Mouse (Mus musculus) intestine, embryonic 16.5 days (tissue): Measurements from ENCODE around the gene Tctex1d2. TPM values are rescaled to one million over a fixed set of nuclear protein-coding genes. Genes with fewer than 3 reads are reported as not detected.

Experiments
- ATAC-seq: fragments of 200-750 bp; cut with Nextera tagmentation; 2 replicates; pipeline ENCODE4 v1.8.0; 2017; ENCODE audit warnings: moderate TSS enrichment, moderate library complexity
- H3K27ac ChIP-seq: fragments of 300-500 bp; sonication (generic); 2 replicates; pipeline ENCODE4 v1.5.1; 2014; ENCODE audit warnings: mild to moderate bottlenecking, low read length
- H3K27me3 ChIP-seq: fragments of 300-500 bp; sonication (generic); replicated peaks from 2 replicates; pipeline ENCODE4 v1.6.1; 2014; ENCODE audit warnings: low read length, control low read depth, mixed read lengths; ENCODE audit not compliant: control insufficient read depth, insufficient read depth
- H3K36me3 ChIP-seq: fragments of 300-500 bp; sonication (generic); 2 replicates; pipeline ENCODE4 v1.6.1; 2014; ENCODE audit warnings: low read length, control low read depth; ENCODE audit not compliant: control insufficient read depth, insufficient read depth
- H3K4me1 ChIP-seq: fragments of 300-500 bp; sonication (generic); 2 replicates; pipeline ENCODE4 v1.6.1; 2014; ENCODE audit warnings: low read length, control low read depth, mixed read lengths; ENCODE audit not compliant: control insufficient read depth, insufficient read depth
- H3K4me2 ChIP-seq: fragments of 300-500 bp; sonication (generic); 2 replicates; pipeline ENCODE4 v1.6.1; 2014; ENCODE audit warnings: low read depth, low read length, control low read depth
- H3K4me3 ChIP-seq: fragments of 300-500 bp; sonication (generic); 2 replicates; pipeline ENCODE4 v1.5.1; 2014; ENCODE audit warnings: mild to moderate bottlenecking, low read length
- H3K9ac ChIP-seq: fragments of 300-500 bp; sonication (generic); 2 replicates; pipeline ENCODE4 v1.6.1; 2014; ENCODE audit warnings: low read depth, low read length
- H3K9me3 ChIP-seq: fragments of 300-500 bp; sonication (generic); 2 replicates; pipeline ENCODE4 v1.6.1; 2016; ENCODE audit warnings: low read length, control low read depth; ENCODE audit not compliant: control insufficient read depth
- WGBS: fragments of 180-500 bp; shearing (Covaris S2); extraction: QIAGEN DNeasy Blood & Tissue Kit; methylation state at CpG from one replicate; pipeline ENCODE4 v1.1.7; 2014; 5-methylcytosine and 5-hydroxymethylcytosine counted together
- polyA plus RNA-seq: library from polyadenylated mRNA; unstranded; fragments of >200 nt; fragmentation: Nextera tagmentation; extraction: Ambion mirVana; gene quantifications from 2 replicates; pipeline ENCODE4 v1.2.1, GENCODE M21; 2015

The Tctex1d2 gene
- polyA plus RNA-seq, 1 experiment from 2014 or later = 32.5 TPM

DNA sequence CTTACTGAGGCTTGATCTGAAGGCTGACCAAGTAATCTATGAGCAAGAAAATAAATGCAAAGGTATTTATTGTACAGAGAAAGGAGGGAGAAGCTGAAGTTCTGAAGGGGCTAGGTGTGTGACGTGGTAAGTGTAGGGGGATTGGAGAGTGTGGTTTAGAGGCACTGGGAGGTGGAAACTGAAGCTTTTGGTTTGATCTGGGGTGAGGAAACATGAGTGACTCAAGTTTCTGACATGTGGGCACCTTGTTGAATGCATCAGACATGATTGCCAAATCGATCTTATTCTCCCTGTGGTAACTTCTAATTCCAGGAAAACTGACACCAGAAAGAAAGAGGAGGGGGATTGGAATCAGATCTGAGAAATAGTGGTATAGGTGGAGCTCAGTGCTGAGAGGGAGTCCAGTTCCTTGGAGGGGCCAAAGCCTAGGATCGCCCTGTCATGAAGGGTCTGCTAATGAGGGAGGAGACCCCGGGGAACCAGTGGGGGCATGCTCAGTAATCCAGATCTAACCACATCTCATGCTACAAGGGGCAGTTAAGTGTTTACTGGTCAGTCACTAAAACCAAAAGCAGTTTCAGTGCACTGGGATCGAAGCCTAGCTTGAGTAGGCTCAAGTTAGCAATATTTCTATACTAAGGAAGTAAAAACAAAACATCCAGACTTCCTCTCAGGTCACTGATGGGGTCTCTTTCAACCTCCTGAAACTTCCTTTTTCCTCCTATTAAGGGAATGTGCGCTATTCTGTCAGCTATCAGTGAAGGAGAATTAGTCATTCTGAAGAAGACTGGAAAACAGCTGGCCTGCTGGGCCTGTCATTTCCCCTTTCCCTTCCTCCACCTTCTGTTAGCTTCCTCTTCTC is 23.6 kb upstream of the Tctex1d2 start:
- 69% methylated on average over 6 of the region's 6 CpGs for WGBS
- no peak overlapping the region for H3K9ac ChIP-seq
- no peak overlapping the region for H3K4me2 ChIP-seq
- no peaks in the 10 kb centered on the region for H3K4me1 ChIP-seq
- H3K9me3 ChIP-seq = no peaks in the 10 kb centered on the region
- H3K27ac ChIP-seq = peak overlapping the region; percentile 33; the same call in 1 of the 2 replicates
- no peaks in the 10 kb centered on the region for H3K27me3 ChIP-seq
- H3K36me3 ChIP-seq = 0 out of 2 replicates have a peak, but pooled peaks cover 5% of the 10 kb centered on the region
- H3K4me3 ChIP-seq = no peak overlapping the region
- ATAC-seq = no peak

DNA sequence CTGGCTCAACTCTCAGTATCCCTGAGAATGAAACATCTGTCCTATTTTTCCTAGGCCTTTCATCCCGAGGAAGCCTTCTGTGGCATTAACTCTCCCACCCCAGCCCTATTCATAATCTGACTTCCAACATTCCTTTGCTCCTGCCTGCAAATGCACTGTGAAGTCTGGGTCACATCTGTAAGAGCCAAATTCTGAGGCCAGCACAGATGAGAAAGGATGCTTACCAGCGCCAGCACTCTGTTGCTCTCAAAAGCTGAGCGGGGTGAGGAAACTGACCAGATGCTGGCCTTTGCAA is 23.0 kb upstream of the Tctex1d2 start:
- 49% methylated on average over 3 of the region's 3 CpGs for WGBS
- no peak for ATAC-seq
- H3K9ac ChIP-seq = no peak overlapping the region
- H3K4me2 ChIP-seq = no peak overlapping the region
- no peaks in the 10 kb centered on the region for H3K4me1 ChIP-seq
- no peaks in the 10 kb centered on the region for H3K9me3 ChIP-seq
- H3K27ac ChIP-seq = no peak overlapping the region
- H3K27me3 ChIP-seq = no peaks in the 10 kb centered on the region
- 0 out of 2 replicates have a peak, but pooled peaks cover 3% of the 10 kb centered on the region for H3K36me3 ChIP-seq
- H3K4me3 ChIP-seq = no peak overlapping the region

DNA sequence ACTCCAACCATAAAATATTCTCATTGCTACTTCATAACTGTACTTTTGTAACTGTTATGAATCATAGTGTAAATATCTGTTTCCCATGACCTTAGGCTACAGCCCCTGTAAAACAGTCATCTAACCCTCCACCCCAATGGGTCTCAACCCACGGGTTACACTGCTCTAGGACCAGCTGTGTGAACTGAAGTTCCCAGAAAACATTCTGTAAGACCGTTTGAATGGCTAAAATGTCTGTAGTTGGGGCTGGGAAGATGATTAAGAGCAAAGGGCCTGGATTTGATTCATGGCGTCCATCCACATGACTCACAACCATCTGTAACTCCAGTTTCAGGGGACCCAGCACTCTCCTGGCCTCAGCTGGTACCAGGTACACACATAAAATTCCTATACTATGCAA is 21.3 kb upstream of the Tctex1d2 start:
- no peak for ATAC-seq
- no peaks in the 10 kb centered on the region for H3K4me1 ChIP-seq
- no peaks in the 10 kb centered on the region for H3K9me3 ChIP-seq
- H3K36me3 ChIP-seq = no peaks in the 10 kb centered on the region
- no peaks in the 10 kb centered on the region for H3K27me3 ChIP-seq
- WGBS = 70% methylated on average over 3 of the region's 3 CpGs
- H3K9ac ChIP-seq = no peak overlapping the region
- no peak overlapping the region for H3K4me3 ChIP-seq
- H3K4me2 ChIP-seq = no peak overlapping the region
- no peak overlapping the region for H3K27ac ChIP-seq

- WGBS = 81% methylated on average over 7 of the region's 7 CpGs
- no peak for ATAC-seq
- no peaks in the 10 kb centered on the region for H3K27me3 ChIP-seq
- H3K4me2 ChIP-seq = no peak within 1 kb of the TSS
- H3K4me1 ChIP-seq = no peaks in the 10 kb centered on the region
- no peak within 1 kb of the TSS for H3K9ac ChIP-seq
- H3K4me3 ChIP-seq = no peak within 1 kb of the TSS
- no peaks in the 10 kb centered on the region for H3K9me3 ChIP-seq
- no peaks in the 10 kb centered on the region for H3K36me3 ChIP-seq
- H3K27ac ChIP-seq = no peak within 1 kb of the TSS
Measured at GRCm38 (mm10) chr16:32400267-32400666, 19.2 kb upstream of the Tctex1d2 start, which contains the start of gene Tm4sf19. Tm4sf19 (plus strand) TSS chr16:32400506.

GRCm38 (mm10) chr16:32401335-32401965 is 18.1 kb upstream of the Tctex1d2 start:
- WGBS = 82% methylated on average over 9 of the region's 9 CpGs
- no peak for ATAC-seq
- H3K9ac ChIP-seq = no peak overlapping the region
- H3K4me1 ChIP-seq = no peaks in the 10 kb centered on the region
- H3K9me3 ChIP-seq = 0 out of 2 replicates have a peak, but pooled peaks cover 2% of the 10 kb centered on the region
- no peak overlapping the region for H3K4me2 ChIP-seq
- H3K27ac ChIP-seq = no peak overlapping the region
- H3K36me3 ChIP-seq = no peaks in the 10 kb centered on the region
- H3K27me3 ChIP-seq = no peaks in the 10 kb centered on the region
- no peak overlapping the region for H3K4me3 ChIP-seq

DNA sequence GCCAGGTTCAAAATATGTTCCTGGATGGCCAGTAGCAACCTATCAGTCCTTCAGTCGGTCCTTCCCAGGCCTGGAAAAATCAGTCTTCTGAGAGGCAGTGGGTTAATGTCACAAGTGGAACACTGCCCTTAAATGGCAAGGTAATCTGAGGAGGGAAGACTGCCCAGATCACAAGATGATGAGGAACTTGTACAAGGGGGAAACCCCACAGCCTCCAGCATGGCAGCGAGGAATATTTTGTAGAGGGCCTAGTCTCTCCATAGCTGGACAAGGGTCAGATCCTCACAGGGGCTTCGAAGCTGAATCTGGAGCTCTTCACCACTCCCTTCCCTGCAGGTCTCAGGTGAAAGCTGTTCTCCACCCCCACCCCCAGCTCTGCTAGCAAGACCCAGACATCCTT is 16.7 kb upstream of the Tctex1d2 start:
- H3K36me3 ChIP-seq = no peaks in the 10 kb centered on the region
- H3K27me3 ChIP-seq = no peaks in the 10 kb centered on the region
- H3K27ac ChIP-seq = no peak overlapping the region
- no peak overlapping the region for H3K4me2 ChIP-seq
- WGBS = 80% methylated on average over 3 of the region's 3 CpGs
- no peak overlapping the region for H3K9ac ChIP-seq
- no peak for ATAC-seq
- H3K4me1 ChIP-seq = no peaks in the 10 kb centered on the region
- no peak overlapping the region for H3K4me3 ChIP-seq
- H3K9me3 ChIP-seq = 0 out of 2 replicates have a peak, but pooled peaks cover 2% of the 10 kb centered on the region

GRCm38 (mm10) chr16:32405716-32406115 is 13.8 kb upstream of the Tctex1d2 start:
- WGBS = 89% methylated on average over 9 of the region's 9 CpGs
- no peak overlapping the region for H3K27ac ChIP-seq
- H3K27me3 ChIP-seq = no peaks in the 10 kb centered on the region
- H3K36me3 ChIP-seq = no peaks in the 10 kb centered on the region
- H3K9me3 ChIP-seq = 0 out of 2 replicates have a peak, but pooled peaks cover 2% of the 10 kb centered on the region
- no peak for ATAC-seq
- no peak overlapping the region for H3K4me2 ChIP-seq
- no peak overlapping the region for H3K4me3 ChIP-seq
- no peaks in the 10 kb centered on the region for H3K4me1 ChIP-seq
- H3K9ac ChIP-seq = no peak overlapping the region

GRCm38 (mm10) chr16:32406671-32407070 is 12.8 kb upstream of the Tctex1d2 start:
- Histone ChIP-seq H3K27me3 (no peaks in the 10 kb centered on the region), H3K27ac (no peak overlapping the region), H3K4me2 (no peak overlapping the region), H3K4me3 (no peak overlapping the region), H3K36me3 (no peaks in the 10 kb centered on the region), H3K4me1 (no peaks in the 10 kb centered on the region), H3K9me3 (0 out of 2 replicates have a peak, but pooled peaks cover 2% of the 10 kb centered on the region), H3K9ac (no peak overlapping the region)
- WGBS = 79% methylated on average over 6 of the region's 6 CpGs
- no peak for ATAC-seq

- Histone ChIP-seq H3K9me3 (0 out of 2 replicates have a peak, but pooled peaks cover 2% of the 10 kb centered on the region), H3K27me3 (no peaks in the 10 kb centered on the region), H3K4me1 (no peaks in the 10 kb centered on the region), H3K36me3 (no peaks in the 10 kb centered on the region), H3K4me2 (no peak overlapping the region), H3K27ac (no peak overlapping the region), H3K9ac (no peak overlapping the region), H3K4me3 (no peak overlapping the region)
- ATAC-seq = no peak
- WGBS = 78% methylated on average over 10 of the region's 10 CpGs
Measured at GRCm38 (mm10) chr16:32407730-32408129, 11.8 kb upstream of the Tctex1d2 start.
